In the genomic region with DNA sequence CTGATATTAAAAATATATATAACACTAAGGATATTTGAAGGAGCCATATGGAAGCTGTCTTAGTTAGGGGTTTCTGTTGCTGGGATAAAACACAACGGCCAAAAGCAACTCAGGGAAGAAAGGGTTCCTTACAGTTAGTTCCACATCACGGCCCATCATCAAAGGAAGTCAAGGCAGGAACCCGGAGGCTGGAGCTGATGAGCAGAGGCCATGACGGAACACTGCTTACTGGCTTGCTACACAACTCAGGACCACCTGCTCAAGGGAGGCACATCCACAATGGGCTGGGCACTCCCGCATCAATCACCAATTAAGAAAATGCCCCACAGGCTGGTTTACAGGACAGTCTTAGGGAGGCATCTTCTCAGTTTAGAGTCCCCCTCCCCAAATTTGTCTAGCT, we compare ENCODE assay signal across 23 mouse cellular contexts. TPM values are rescaled to one million over a fixed set of nuclear protein-coding genes. Genes with fewer than 3 reads are reported as not detected.
A peak's percentile ranks its signal among the peaks of the same experiment; 100 is the strongest.
DNase-seq lines count a peak whose midpoint lies in the region; ATAC-seq and TF ChIP-seq lines count a peak whose summit lies in the region.
"Had no signal": no experiment of that assay in that cellular context is flagged by ENCODE, and none has a peak within 500 bp of the region (broad histone marks: within the 10 kb centered on the region; RNA-seq: fewer than 3 reads in every experiment).

No protein-coding gene starts in this region.

- no peak for TF ChIP-seq CTCF in kidney, adult 2 months (conservative IDR thresholded peaks at IDR 0.05; ENCODE audit: insufficient read depth, insufficient read length, low read depth, low read length)

- no peak overlapping the region for H3K4me3 ChIP-seq in kidney, embryonic 14.5 days (ENCODE audit: low read length)
- no peak overlapping the region for H3K4me3 ChIP-seq in kidney, adult 2 months (ENCODE audit: insufficient read depth, low read depth, low read length)
- no peak overlapping the region for H3K4me3 ChIP-seq in kidney, embryonic 16.5 days (ENCODE audit: low read length)
- H3K4me3 ChIP-seq: embryonic facial prominence, embryonic 10.5 days; embryonic facial prominence, embryonic 12.5 days; forebrain, embryonic 13.5 days; forebrain, embryonic 15.5 days had no signal

- no peaks in the 10 kb centered on the region for H3K27me3 ChIP-seq in kidney, embryonic 14.5 days (ENCODE audit: control insufficient read depth, insufficient read depth, low read length)
- no peaks in the 10 kb centered on the region for H3K27me3 ChIP-seq in kidney, adult 2 months (replicated peaks; ENCODE audit: control insufficient read depth, insufficient read depth, low read length)
- H3K27me3 ChIP-seq in kidney, embryonic 16.5 days (ENCODE audit: insufficient read depth, low read length), result no peaks in the 10 kb centered on the region
- H3K27me3 ChIP-seq: embryonic facial prominence, embryonic 12.5 days; forebrain, embryonic 13.5 days; forebrain, embryonic 15.5 days; Patski had no signal

- no peaks in the 10 kb centered on the region for H3K9me3 ChIP-seq in kidney, embryonic 14.5 days (ENCODE audit: control insufficient read depth, low read length)
- H3K9me3 ChIP-seq in kidney, embryonic 16.5 days (ENCODE audit: low read length), result no peaks in the 10 kb centered on the region
- H3K9me3 ChIP-seq: embryonic facial prominence, embryonic 10.5 days; embryonic facial prominence, embryonic 12.5 days; forebrain, embryonic 13.5 days; forebrain, embryonic 15.5 days; G1E had no signal

- no peaks in the 10 kb centered on the region for H3K4me1 ChIP-seq in kidney, embryonic 14.5 days (ENCODE audit: control insufficient read depth, insufficient read depth, low read length)
- H3K4me1 ChIP-seq in kidney, adult 2 months (ENCODE audit: control insufficient read depth, insufficient read depth, low read length), result peaks cover 5% of the 10 kb centered on the region; the same call in 1 of the 2 replicates
- peaks cover 8% of the 10 kb centered on the region for H3K4me1 ChIP-seq in kidney, embryonic 16.5 days (ENCODE audit: insufficient read depth, low read length)
- H3K4me1 ChIP-seq: embryonic facial prominence, embryonic 10.5 days; embryonic facial prominence, embryonic 12.5 days; forebrain, embryonic 13.5 days had no signal

- no peak for DNase-seq in kidney, adult 2 months
- no peak for DNase-seq in kidney, adult 11 months
- peak; percentile 8 to 30 for DNase-seq in kidney, postnatal 4 days
- DNase-seq in kidney, adult 8-10 months, result no peak
- DNase-seq: adrenal gland, adult 8-10 months; adrenal gland, postnatal 14 days; adrenal gland, postnatal 36 days; B cell, adult 2 months; cerebellum, adult 11-12 months; cerebellum, adult 2 months; cerebellum, adult 9-10 months; cerebellum, postnatal 10 days; cerebellum, postnatal 25 days had no signal

- no peak overlapping the region for H3K27ac ChIP-seq in kidney, embryonic 14.5 days (ENCODE audit: low read depth, low read length)
- H3K27ac ChIP-seq in kidney, adult 2 months (ENCODE audit: insufficient read depth, low read depth, low read length), result no peak overlapping the region
- H3K27ac ChIP-seq in kidney, embryonic 16.5 days (ENCODE audit: low read length), result no peak overlapping the region
- H3K27ac ChIP-seq: embryonic facial prominence, embryonic 10.5 days; embryonic facial prominence, embryonic 12.5 days; forebrain, embryonic 13.5 days; forebrain, embryonic 15.5 days had no signal

- peak; percentile 76; the same call in 1 of the 2 replicates for ATAC-seq in kidney, embryonic 14.5 days (ENCODE audit: low FRiP score, low TSS enrichment)
- ATAC-seq in kidney, embryonic 16.5 days (ENCODE audit: low FRiP score, low TSS enrichment), result peak; percentile 79
- ATAC-seq: activated CD4-positive, CD25-positive, alpha-beta regulatory T cell, adult 4 months; CD4-positive, CD25-positive, alpha-beta regulatory T cell, adult 4 months; forebrain, embryonic 13.5 days; forebrain, embryonic 15.5 days; Patski had no signal

- no peak overlapping the region for H3K4me2 ChIP-seq in kidney, embryonic 14.5 days (replicated peaks; ENCODE audit: low read depth, low read length)
- H3K4me2 ChIP-seq in kidney, embryonic 16.5 days (replicated peaks; ENCODE audit: low read depth, low read length), result no peak overlapping the region
- H3K4me2 ChIP-seq: embryonic facial prominence, embryonic 12.5 days; forebrain, embryonic 13.5 days; forebrain, embryonic 15.5 days had no signal

- H3K9ac ChIP-seq in kidney, embryonic 14.5 days (ENCODE audit: low read depth, low read length), result no peak overlapping the region
- no peak overlapping the region for H3K9ac ChIP-seq in kidney, embryonic 16.5 days (replicated peaks; ENCODE audit: low read length)
- H3K9ac ChIP-seq: embryonic facial prominence, embryonic 12.5 days; forebrain, embryonic 13.5 days; forebrain, embryonic 15.5 days had no signal

- WGBS in kidney, embryonic 14.5 days, result 36% methylated on average over 5 of the region's 5 CpGs
- 57% methylated on average over 5 of the region's 5 CpGs for WGBS in kidney, adult 2 months
- 33% methylated on average over 5 of the region's 5 CpGs for WGBS in kidney, embryonic 16.5 days

- no peaks in the 10 kb centered on the region for H3K36me3 ChIP-seq in kidney, embryonic 14.5 days (ENCODE audit: control insufficient read depth, insufficient read depth, low read length)
- H3K36me3 ChIP-seq in kidney, adult 2 months (ENCODE audit: control insufficient read depth, insufficient read depth, low read length), result no peaks in the 10 kb centered on the region
- H3K36me3 ChIP-seq in kidney, embryonic 16.5 days (ENCODE audit: insufficient read depth, low read length), result no peaks in the 10 kb centered on the region
- H3K36me3 ChIP-seq: embryonic facial prominence, embryonic 10.5 days; embryonic facial prominence, embryonic 12.5 days; forebrain, embryonic 15.5 days; G1E had no signal

- no peak for TF ChIP-seq POLR2A in kidney, adult 2 months (IDR thresholded peaks at IDR 0.05; ENCODE audit: low read depth, low read length)

RNA-seq across cellular contexts. Expression of gene Pcbp3, which starts 26.9 kb away (rescaled TPM):
- polyA plus RNA-seq in kidney, embryonic 14.5 days (2014; fragmentation: Nextera tagmentation; extraction: Ambion mirVana), result 19.7 and 28.4 TPM in 2 replicates
- 19.1 and 23.5 TPM in 2 replicates for polyA plus RNA-seq in kidney, adult 2 months (2012; rRNA removed)
- polyA plus RNA-seq in kidney, embryonic 16.5 days (2015; fragmentation: Nextera tagmentation; extraction: Ambion mirVana), result 53.2 and 54.4 TPM in 2 replicates
- polyA plus RNA-seq: G1E had no signal

Comparison
In these comparisons a context has a peak if more than half of its experiments do, and no peak if none do; other contexts are left out.
1. DNase-seq: peak in kidney, postnatal 4 days (2 of 2); none in kidney, adult 2 months (single experiment), kidney, adult 11 months (single experiment) and kidney, adult 8-10 months (0 of 2).